Mouse (Mus musculus) liver, embryonic 11.5 days (tissue): ENCODE results near the gene Tmem266. TPM values are rescaled to one million over a fixed set of nuclear protein-coding genes. Genes with fewer than 3 reads are reported as not detected.

Source experiments
- ATAC-seq: fragments of 200-750 bp; cut with Nextera tagmentation; replicated peaks from 2 replicates; pipeline ENCODE4 v1.8.0; 2017; ENCODE audit warnings: moderate number of reproducible peaks, mild to moderate bottlenecking, moderate TSS enrichment, moderate library complexity; ENCODE audit not compliant: low FRiP score
- DNase-seq: peaks from one replicate; pipeline ENCODE4 v3.0.0-alpha.2; 2017; ENCODE audit warnings: low spot score
- H3K27ac ChIP-seq: fragments of 300-500 bp; sonication (generic); 2 replicates; pipeline ENCODE4 v1.5.1; 2014; ENCODE audit warnings: mild to moderate bottlenecking, low read depth, low read length, control low read depth
- H3K27me3 ChIP-seq: fragments of 300-500 bp; sonication (generic); replicated peaks from 2 replicates; pipeline ENCODE4 v1.6.1; 2014; ENCODE audit warnings: low read length, mixed read lengths; ENCODE audit not compliant: control insufficient read depth, insufficient read depth
- H3K36me3 ChIP-seq: fragments of 300-500 bp; sonication (generic); 2 replicates; pipeline ENCODE4 v1.6.1; 2014; ENCODE audit warnings: mild to moderate bottlenecking, low read length, moderate library complexity, mixed read lengths; ENCODE audit not compliant: control insufficient read depth, insufficient read depth
- H3K4me1 ChIP-seq: fragments of 300-500 bp; sonication (generic); replicated peaks from 2 replicates; pipeline ENCODE4 v1.6.1; 2014; ENCODE audit warnings: low read length, mixed read lengths; ENCODE audit not compliant: control insufficient read depth, insufficient read depth
- H3K4me2 ChIP-seq: fragments of 300-500 bp; sonication (generic); 2 replicates; pipeline ENCODE4 v1.6.1; 2014; ENCODE audit warnings: mild to moderate bottlenecking, control low read depth, moderate library complexity
- H3K4me3 ChIP-seq: fragments of 300-500 bp; sonication (generic); 2 replicates; pipeline ENCODE4 v1.5.1; 2014; ENCODE audit warnings: low read depth, low read length, control low read depth
- H3K9ac ChIP-seq: fragments of 300-500 bp; sonication (generic); 2 replicates; pipeline ENCODE4 v1.6.1; 2014; ENCODE audit warnings: low read depth, low read length, control low read depth
- H3K9me3 ChIP-seq: fragments of 300-500 bp; sonication (generic); 2 replicates; pipeline ENCODE4 v1.6.1; 2016; ENCODE audit warnings: low read length, inconsistent platforms, mixed read lengths; ENCODE audit not compliant: control insufficient read depth
- WGBS: fragments of 180-500 bp; shearing (Covaris S2); extraction: QIAGEN DNeasy Blood & Tissue Kit; methylation state at CpG from one replicate; pipeline ENCODE4 v1.1.7; 2014; 5-methylcytosine and 5-hydroxymethylcytosine counted together
- polyA plus RNA-seq: library from polyadenylated mRNA; unstranded; fragments of >200 nt; fragmentation: Nextera tagmentation; extraction: Ambion mirVana; gene quantifications from 2 replicates; pipeline ENCODE4 v1.2.1, GENCODE M21; 2014

Tmem266 gene
- polyA plus RNA-seq, 1 experiment from 2014 or later = not detected

- no peak overlapping the region for H3K9ac ChIP-seq
- no peak for ATAC-seq
- WGBS = 75% methylated on average over 7 of the region's 7 CpGs
Observed at GRCm38 (mm10) chr9:55398985-55399554, 72.4 kb downstream of the Tmem266 start.

DNA sequence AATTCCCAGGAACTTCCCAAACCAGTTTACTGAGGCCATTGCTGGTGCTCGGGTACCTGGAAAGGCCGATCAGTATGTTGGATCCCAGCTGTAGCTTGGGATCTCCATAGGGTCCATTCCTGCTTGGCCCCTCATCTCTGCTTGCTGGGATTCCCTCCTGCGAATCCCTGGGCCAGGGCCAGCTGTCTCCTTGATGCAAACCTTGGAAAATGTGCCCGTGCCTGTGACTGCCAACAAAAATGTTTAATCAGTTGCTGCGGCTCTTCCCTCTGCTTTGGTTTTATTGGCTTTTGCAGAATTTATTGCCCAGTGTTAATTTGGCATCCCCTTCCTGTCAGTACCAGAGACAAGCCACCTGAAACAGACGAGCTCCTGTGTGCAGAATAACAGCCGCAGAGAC is 75.6 kb downstream of the Tmem266 start:
- H3K27me3 ChIP-seq = no peaks in the 10 kb centered on the region
- H3K4me2 ChIP-seq = no peak overlapping the region
- no peak overlapping the region for H3K27ac ChIP-seq
- no peak overlapping the region for H3K9ac ChIP-seq
- no peaks in the 10 kb centered on the region for H3K4me1 ChIP-seq
- H3K9me3 ChIP-seq = no peaks in the 10 kb centered on the region
- 68% methylated on average over 7 of the region's 7 CpGs for WGBS
- ATAC-seq (no peak), DNase-seq (no peak)
- H3K4me3 ChIP-seq = no peak overlapping the region
- no peaks in the 10 kb centered on the region for H3K36me3 ChIP-seq

More at GRCm38 (mm10) chr9:55398985-55399554, 72.4 kb downstream of the Tmem266 start:
- DNase-seq = no peak
- no peak overlapping the region for H3K27ac ChIP-seq
- no peak overlapping the region for H3K4me3 ChIP-seq
- H3K36me3 ChIP-seq = no peaks in the 10 kb centered on the region
- H3K4me2 ChIP-seq = no peak overlapping the region
- H3K27me3 ChIP-seq = no peaks in the 10 kb centered on the region
- no peaks in the 10 kb centered on the region for H3K9me3 ChIP-seq
- H3K4me1 ChIP-seq = no peaks in the 10 kb centered on the region

DNA sequence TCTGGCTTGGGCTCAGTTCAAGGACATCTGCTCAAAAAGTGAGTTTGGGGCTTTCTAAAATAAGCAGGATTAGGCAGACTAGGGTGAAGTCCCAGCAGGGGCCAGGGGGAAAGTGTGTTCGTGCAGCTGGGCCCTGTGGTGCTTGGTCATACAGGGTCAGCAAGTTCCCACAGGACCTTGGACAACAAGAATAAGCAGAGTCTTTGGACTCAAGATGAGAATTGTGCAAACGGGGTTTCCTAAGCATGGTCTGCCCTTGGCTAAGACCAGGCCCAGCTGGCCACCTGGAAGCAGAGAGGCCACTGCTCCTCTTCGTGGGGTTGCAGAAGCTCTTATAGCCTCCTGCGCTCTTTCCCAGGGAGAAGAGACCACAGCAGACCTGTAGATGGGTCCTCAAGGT is 77.5 kb downstream of the Tmem266 start:
- no peaks in the 10 kb centered on the region for H3K36me3 ChIP-seq
- H3K4me2 ChIP-seq = no peak overlapping the region
- no peak overlapping the region for H3K9ac ChIP-seq
- no peak overlapping the region for H3K4me3 ChIP-seq
- H3K27me3 ChIP-seq = no peaks in the 10 kb centered on the region
- H3K4me1 ChIP-seq = no peaks in the 10 kb centered on the region
- 76% methylated on average over 4 of the region's 4 CpGs for WGBS
- no peaks in the 10 kb centered on the region for H3K9me3 ChIP-seq
- no peak overlapping the region for H3K27ac ChIP-seq
- DNase-seq (no peak), ATAC-seq (no peak)

- WGBS = 58% methylated on average over 6 of the region's 6 CpGs
- no peaks in the 10 kb centered on the region for H3K27me3 ChIP-seq
- H3K4me3 ChIP-seq = no peak overlapping the region
- DNase-seq (no peak), ATAC-seq (no peak)
- H3K4me1 ChIP-seq = no peaks in the 10 kb centered on the region
- H3K9me3 ChIP-seq = no peaks in the 10 kb centered on the region
- no peak overlapping the region for H3K4me2 ChIP-seq
- H3K27ac ChIP-seq = no peak overlapping the region
- no peak overlapping the region for H3K9ac ChIP-seq
- H3K36me3 ChIP-seq = no peaks in the 10 kb centered on the region
Observed at GRCm38 (mm10) chr9:55404976-55405702, 78.4 kb downstream of the Tmem266 start.

DNA sequence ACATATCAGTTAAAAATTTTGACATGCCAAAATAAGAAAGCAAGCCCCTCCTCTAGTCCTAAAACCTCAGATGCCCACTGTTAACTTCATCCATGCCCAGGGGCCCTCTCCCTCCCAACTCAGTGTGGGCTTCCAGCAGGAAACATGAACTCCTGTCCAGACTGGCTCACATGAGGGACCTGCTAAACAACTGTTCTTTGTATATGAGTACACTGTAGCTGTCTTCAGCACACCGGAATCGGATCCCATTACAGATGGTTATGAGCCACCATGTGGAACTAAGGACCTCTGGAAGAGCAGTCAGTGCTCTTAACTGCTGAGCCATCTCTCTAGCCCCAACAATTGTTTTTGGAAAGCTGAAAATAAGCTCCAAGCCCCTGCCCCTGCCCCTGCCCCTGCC is 80.1 kb downstream of the Tmem266 start:
- Histone ChIP-seq H3K9me3 (no peaks in the 10 kb centered on the region), H3K4me3 (no peak overlapping the region), H3K4me1 (no peaks in the 10 kb centered on the region), H3K36me3 (no peaks in the 10 kb centered on the region), H3K9ac (no peak overlapping the region), H3K27me3 (no peaks in the 10 kb centered on the region), H3K4me2 (no peak overlapping the region), H3K27ac (no peak overlapping the region)
- WGBS = 87% methylated on average over 2 of the region's 2 CpGs
- ATAC-seq (no peak), DNase-seq (no peak)

DNA sequence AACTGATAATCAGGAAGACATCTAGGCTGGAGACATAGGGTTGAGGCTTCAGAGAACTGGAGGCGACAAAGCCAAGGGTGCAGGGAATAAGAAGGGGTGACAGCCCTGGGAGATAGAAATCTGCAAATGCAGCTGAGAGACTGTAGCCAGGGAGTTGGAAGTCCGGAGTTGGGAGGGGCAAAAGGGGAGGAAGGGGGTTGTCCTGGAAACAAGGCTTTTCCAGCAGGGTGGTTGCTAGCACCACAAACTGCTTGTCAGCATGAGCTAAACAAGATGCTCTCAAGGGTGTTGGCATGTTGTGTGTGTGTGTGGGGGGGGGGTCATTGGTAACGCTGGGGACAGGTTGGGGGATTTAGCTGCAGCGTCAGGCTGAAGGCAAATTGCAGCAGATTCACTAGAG is 82.1 kb downstream of the Tmem266 start:
- WGBS = 28% methylated on average over 4 of the region's 4 CpGs
- Histone ChIP-seq H3K36me3 (no peaks in the 10 kb centered on the region), H3K4me1 (no peaks in the 10 kb centered on the region), H3K4me3 (no peak overlapping the region), H3K9ac (no peak overlapping the region), H3K4me2 (no peak overlapping the region), H3K27ac (no peak overlapping the region), H3K27me3 (no peaks in the 10 kb centered on the region; the same call in 1 of the 2 replicates), H3K9me3 (no peaks in the 10 kb centered on the region)
- no peak for DNase-seq
- no peak for ATAC-seq

DNA sequence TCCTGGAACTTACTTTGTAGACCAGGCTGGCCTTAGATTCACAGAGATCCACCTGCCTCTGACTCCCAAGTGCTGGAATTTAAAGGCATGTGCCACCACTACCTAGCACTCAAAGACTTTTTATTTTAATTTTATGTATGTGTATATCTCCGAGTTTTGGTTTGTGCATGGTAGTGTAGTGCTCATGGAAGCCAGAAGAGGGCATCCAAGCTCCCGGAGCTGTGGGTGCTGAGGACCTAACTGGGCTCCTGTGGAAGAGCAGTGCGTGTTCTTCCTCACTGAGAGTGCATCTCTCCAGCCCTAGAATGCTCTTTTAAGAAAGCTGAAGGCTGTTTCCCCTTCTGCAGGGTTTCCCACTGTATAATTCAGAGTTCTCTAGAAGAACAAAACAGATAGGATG is 83.1 kb downstream of the Tmem266 start:
- no peak overlapping the region for H3K4me3 ChIP-seq
- no peaks in the 10 kb centered on the region; the same call in 1 of the 2 replicates for H3K27me3 ChIP-seq
- H3K9ac ChIP-seq = no peak overlapping the region
- whole genome bisulfite sequencing = 41% methylated on average over 3 of the region's 3 CpGs
- H3K36me3 ChIP-seq = no peaks in the 10 kb centered on the region
- no peak for ATAC-seq
- DNase-seq = no peak
- no peaks in the 10 kb centered on the region for H3K4me1 ChIP-seq
- no peaks in the 10 kb centered on the region for H3K9me3 ChIP-seq
- H3K4me2 ChIP-seq = no peak overlapping the region
- no peak overlapping the region for H3K27ac ChIP-seq

DNA sequence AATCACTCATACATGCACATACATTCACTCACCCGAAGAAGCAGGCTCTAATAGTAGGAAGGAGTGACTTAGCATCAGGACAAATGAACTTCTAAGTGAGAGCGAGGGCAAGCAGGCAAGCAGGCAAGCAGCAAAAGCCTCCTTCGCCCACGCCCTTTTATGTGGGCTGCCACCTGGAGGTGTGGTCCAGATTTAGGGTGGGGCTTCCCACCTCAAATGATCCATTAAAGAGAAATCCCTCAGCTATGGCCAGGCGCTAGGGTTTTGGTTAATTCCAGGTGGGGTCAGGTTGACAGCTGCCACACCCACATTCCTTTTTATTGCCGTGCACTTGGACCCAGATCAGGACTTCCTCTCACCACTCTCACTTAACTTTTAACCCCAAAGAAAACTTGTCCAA is 83.7 kb downstream of the Tmem266 start:
- Histone ChIP-seq H3K36me3 (no peaks in the 10 kb centered on the region), H3K27ac (no peak overlapping the region), H3K9me3 (no peaks in the 10 kb centered on the region), H3K9ac (no peak overlapping the region), H3K4me2 (no peak overlapping the region), H3K4me3 (no peak overlapping the region), H3K27me3 (no peaks in the 10 kb centered on the region; the same call in 1 of the 2 replicates), H3K4me1 (no peaks in the 10 kb centered on the region)
- DNase-seq = no peak
- ATAC-seq = no peak
- WGBS = 49% methylated on average over 6 of the region's 6 CpGs

DNA sequence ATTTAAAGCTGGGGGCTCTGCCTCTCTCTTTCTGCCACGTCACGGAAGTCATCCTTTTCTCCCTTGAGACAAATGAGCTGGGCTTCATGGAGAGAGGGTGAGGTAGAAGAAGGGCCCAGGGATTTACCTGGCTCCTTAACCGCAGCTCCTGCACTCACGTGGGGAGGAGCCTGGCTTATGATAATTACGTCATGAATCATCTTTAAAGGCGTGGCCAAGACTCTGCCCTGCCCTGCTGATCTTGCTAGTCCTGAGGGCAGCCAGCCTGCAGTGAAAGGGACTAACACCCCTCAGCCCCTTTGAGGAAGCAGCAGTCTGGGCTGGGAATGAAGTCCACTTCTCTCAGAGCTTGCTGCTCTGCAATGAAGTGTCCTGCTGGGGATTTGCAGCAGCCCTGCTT is 84.4 kb downstream of the Tmem266 start:
- no peaks in the 10 kb centered on the region for H3K9me3 ChIP-seq
- H3K4me2 ChIP-seq = no peak overlapping the region
- WGBS = 41% methylated on average over 6 of the region's 6 CpGs
- ATAC-seq = no peak
- H3K9ac ChIP-seq = no peak overlapping the region
- H3K4me3 ChIP-seq = no peak overlapping the region
- H3K4me1 ChIP-seq = no peaks in the 10 kb centered on the region
- no peak for DNase-seq
- H3K27ac ChIP-seq = no peak overlapping the region
- no peaks in the 10 kb centered on the region; the same call in 1 of the 2 replicates for H3K27me3 ChIP-seq
- H3K36me3 ChIP-seq = no peaks in the 10 kb centered on the region
